Mouse (Mus musculus): Measurements from ENCODE around the gene Gm17617. TPM values are rescaled to one million over a fixed set of nuclear protein-coding genes. Genes with fewer than 3 reads are reported as not detected.
A peak's percentile ranks its signal among the peaks of the same experiment; 100 is the strongest.

The Gm17617 gene
- total RNA-seq (2012; rRNA removed) = not detected in 2 replicates
- not detected in 2 replicates for total RNA-seq (2014; rRNA removed)
- polyA plus RNA-seq (2012; ENCODE audit: insufficient read length, low read depth) = not detected in 2 replicates

- dilution Hi-C loops (cut with MboI; ENCODE audit: extremely low pct_ligation_motif_present, extremely low pct_unique_long_range_greater_than_20kb, low sequenced_read_pairs) (no loop called here), in situ Hi-C loops (cut with MboI; ENCODE audit: low pct_ligation_motif_present, low pct_unique_long_range_greater_than_20kb, low sequenced_read_pairs) (no loop called here)
- no peak within 1 kb of the TSS for H3K9ac ChIP-seq (ENCODE audit: insufficient read depth, low read depth)
- H3K27me3 ChIP-seq (replicated peaks) = no peaks in the 10 kb centered on the region
- DNase-seq (ENCODE audit: extremely low read depth) = no peak
- H3K27ac ChIP-seq (ENCODE audit: insufficient read depth, low read depth) = no peak within 1 kb of the TSS
- peaks cover 31 to 56% of the 10 kb centered on the region in 2 experiments for H3K36me3 ChIP-seq (replicated peaks in 1 of 2; ENCODE audit: control insufficient read depth in 1 of 2, insufficient read depth in 1 of 2, low read length in 1 of 2)
- H3K4me2 ChIP-seq (ENCODE audit: insufficient read depth, low read depth, poor library complexity, severe bottlenecking) = no peak within 1 kb of the TSS
- no peaks in the 10 kb centered on the region for H3K9me3 ChIP-seq (replicated peaks; ENCODE audit: low read length)
- no peaks in the 10 kb centered on the region for H3K79me2 ChIP-seq (replicated peaks; ENCODE audit: control insufficient read depth, extremely low read depth, insufficient read depth, poor library complexity, severe bottlenecking)
- no peak for TF ChIP-seq ZC3H11A (IDR thresholded peaks at IDR 0.05; ENCODE audit: low read depth, low read length)
- no peak for TF ChIP-seq UBTF (IDR thresholded peaks at IDR 0.05; ENCODE audit: low read depth, low read length)
- TF ChIP-seq GABPA (IDR thresholded peaks at IDR 0.05; ENCODE audit: insufficient replicate concordance, low read depth, low read length) = no peak
- no peak for TF ChIP-seq MAX (IDR thresholded peaks at IDR 0.05; ENCODE audit: low read length)
- TF ChIP-seq ETS1 (conservative IDR thresholded peaks at IDR 0.05; ENCODE audit: low read depth, low read length) = no peak
- TF ChIP-seq JUND (conservative IDR thresholded peaks at IDR 0.05; ENCODE audit: low read depth, low read length) = no peak
- TF ChIP-seq CHD2 (IDR thresholded peaks at IDR 0.05; ENCODE audit: low read length) = no peak
- TF ChIP-seq RCOR1 (conservative IDR thresholded peaks at IDR 0.05; ENCODE audit: low read depth, low read length) = no peak
- TF ChIP-seq ELF1 (IDR thresholded peaks at IDR 0.05; ENCODE audit: low read depth, low read length) = no peak
- no peak for TF ChIP-seq PAX5 (IDR thresholded peaks at IDR 0.05; ENCODE audit: low read length)
- TF ChIP-seq ZKSCAN1 (IDR thresholded peaks at IDR 0.05; ENCODE audit: borderline replicate concordance, low read depth, low read length) = no peak
- TF ChIP-seq SIN3A (IDR thresholded peaks at IDR 0.05; ENCODE audit: low read length) = no peak
- TF ChIP-seq ZNF384 (IDR thresholded peaks at IDR 0.05; ENCODE audit: low read depth, low read length) = no peak
- no peak within 1 kb of the TSS for H3K4me3 ChIP-seq (replicated peaks in 1 of 3; ENCODE audit: low read depth in 2 of 3, low read length in 2 of 3, poor library complexity in 1 of 3)
- H3K4me1 ChIP-seq (ENCODE audit: control insufficient read depth in 1 of 2, insufficient read depth in 2 of 2) = no peaks in the 10 kb centered on the region
Observed at GRCm38 (mm10) chr13:55133448-55133847, at the start of gene Gm17617. Gene Gm17617 (minus strand): TSS chr13:55133548.

GRCm38 (mm10) chr13:55182173-55182894 is 49.0 kb upstream of the Gm17617 start:
- Histone ChIP-seq H3K4me1 (ENCODE audit: control insufficient read depth in 1 of 2, insufficient read depth in 2 of 2) (0 out of 4 replicates have a peak, but pooled peaks cover 0 to 3% of the 10 kb centered on the region in 2 experiments), H3K4me2 (ENCODE audit: insufficient read depth, low read depth, poor library complexity, severe bottlenecking) (no peak overlapping the region), H3K79me2 (replicated peaks; ENCODE audit: control insufficient read depth, extremely low read depth, insufficient read depth, poor library complexity, severe bottlenecking) (no peaks in the 10 kb centered on the region), H3K36me3 (replicated peaks in 1 of 2; ENCODE audit: control insufficient read depth in 1 of 2, insufficient read depth in 1 of 2, low read length in 1 of 2) (no peaks in the 10 kb centered on the region), H3K9me3 (replicated peaks; ENCODE audit: low read length) (no peaks in the 10 kb centered on the region), H3K27me3 (replicated peaks) (no peaks in the 10 kb centered on the region), H3K27ac (ENCODE audit: insufficient read depth, low read depth) (no peak overlapping the region), H3K9ac (ENCODE audit: insufficient read depth, low read depth) (no peak overlapping the region), H3K4me3 (replicated peaks in 1 of 3; ENCODE audit: low read depth in 2 of 3, low read length in 2 of 3, poor library complexity in 1 of 3) (no peak overlapping the region)
- dilution Hi-C loops (cut with MboI; ENCODE audit: extremely low pct_ligation_motif_present, extremely low pct_unique_long_range_greater_than_20kb, low sequenced_read_pairs) (no loop called here), in situ Hi-C loops (cut with MboI; ENCODE audit: low pct_ligation_motif_present, low pct_unique_long_range_greater_than_20kb, low sequenced_read_pairs) (no loop called here)
- TF ChIP-seq RAD21 (IDR thresholded peaks at IDR 0.05; ENCODE audit: low read depth, low read length) (peak; percentile 76), CTCF (conservative IDR thresholded peaks at IDR 0.05 in 1 of 2, IDR thresholded peaks at IDR 0.05 in 1 of 2; ENCODE audit: low read depth in 2 of 2, low read length in 2 of 2) (peak; percentile 12 to 77; a peak in 2 of 4 replicates), SMC3 (IDR thresholded peaks at IDR 0.05; ENCODE audit: low read depth, low read length) (peak; percentile 57), CHD2 (IDR thresholded peaks at IDR 0.05; ENCODE audit: low read length) (no peak), ZNF384 (IDR thresholded peaks at IDR 0.05; ENCODE audit: low read depth, low read length) (no peak), MAFK (IDR thresholded peaks at IDR 0.05; ENCODE audit: insufficient replicate concordance, low read length) (peak; percentile 100), TBP (conservative IDR thresholded peaks at IDR 0.05; ENCODE audit: low read depth, low read length) (no peak), POLR2A (IDR thresholded peaks at IDR 0.05; ENCODE audit: low read depth, low read length) (no peak)
- DNase-seq (ENCODE audit: extremely low read depth) = peak; percentile 40

Measured in CH12.LX (cell line).